ENCODE assay signal across 8 mouse cellular contexts in genomic region chr1:89581766-89582125, GRCm38 (mm10).
DNase-seq lines count a peak whose midpoint lies in the region; ATAC-seq and TF ChIP-seq lines count a peak whose summit lies in the region.

No protein-coding gene starts in this region.

- H3K4me3 ChIP-seq in gastrocnemius, adult 2 months, result peak overlapping the region; percentile 85
- peak overlapping the region; percentile 38 for H3K4me3 ChIP-seq in C2C12 (ENCODE audit: insufficient read depth, poor library complexity, severe bottlenecking)
- H3K4me3 ChIP-seq in forebrain, embryonic 15.5 days, result peak overlapping the region; percentile 75
- no peak overlapping the region for H3K4me3 ChIP-seq in liver, embryonic 14.5 days (ENCODE audit: insufficient read depth in 1 of 2, low read depth in 2 of 2, low read length in 2 of 2)

- peaks cover 62% of the 10 kb centered on the region for H3K4me1 ChIP-seq in forebrain, embryonic 15.5 days
- H3K4me1 ChIP-seq in liver, embryonic 14.5 days (replicated peaks; ENCODE audit: control insufficient read depth in 2 of 2, insufficient read depth in 2 of 2, low read length in 1 of 2), result peaks cover 0 to 3% of the 10 kb centered on the region in 2 experiments; a peak in 2 of 4 replicates

- H3K27me3 ChIP-seq in C2C12 (ENCODE audit: control insufficient read depth, insufficient read depth, insufficient read length), result no peaks in the 10 kb centered on the region
- no peaks in the 10 kb centered on the region for H3K27me3 ChIP-seq in forebrain, embryonic 15.5 days
- H3K27me3 ChIP-seq in liver, embryonic 14.5 days (ENCODE audit: control insufficient read depth, insufficient read depth, low read length), result peaks cover 36% of the 10 kb centered on the region

- H3ac ChIP-seq in C2C12 (ENCODE audit: control insufficient read depth, insufficient read length, low read depth), result peak overlapping the region; percentile 91

- intact Hi-C loops in gastrocnemius, adult 2 months (cut with DNase I), result loop anchor here (1.0 to 5.0 kb wide), 3 partner anchors 55 to 258 kb away; no protein-coding TSS in a partner anchor

- no peak for DNase-seq in gastrocnemius, adult 2 months
- DNase-seq in gastrocnemius, adult 18-20 months (ENCODE audit: low spot score), result no peak
- no peak for DNase-seq in liver, embryonic 14.5 days (ENCODE audit: low read depth in 3 of 3, low spot score in 3 of 3)
- DNase-seq in T-cell, adult 2 months (ENCODE audit: low spot score), result no peak
- DNase-seq in testis, postnatal 10 days (ENCODE audit: low spot score), result no peak

- H3K79me3 ChIP-seq in C2C12 (ENCODE audit: low read depth), result peaks cover 25% of the 10 kb centered on the region

- no peaks in the 10 kb centered on the region for H3K36me3 ChIP-seq in C2C12 (ENCODE audit: control insufficient read depth, insufficient read depth)
- no peaks in the 10 kb centered on the region for H3K36me3 ChIP-seq in forebrain, embryonic 15.5 days
- no peaks in the 10 kb centered on the region for H3K36me3 ChIP-seq in liver, embryonic 14.5 days (replicated peaks; ENCODE audit: control insufficient read depth, insufficient read depth, low read depth)

- ATAC-seq in forebrain, embryonic 15.5 days (replicated peaks), result peak; percentile 1; the same call in 1 of the 2 replicates
- ATAC-seq in liver, embryonic 14.5 days (ENCODE audit: insufficient read depth), result no peak
- ATAC-seq in erythroblast, adult 5-6 weeks (replicated peaks; ENCODE audit: low FRiP score, poor library complexity, severe bottlenecking), result no peak

- peak overlapping the region; percentile 81 for H3K9ac ChIP-seq in forebrain, embryonic 15.5 days (replicated peaks)
- no peak overlapping the region for H3K9ac ChIP-seq in liver, embryonic 14.5 days (replicated peaks)

- H3K9me3 ChIP-seq in forebrain, embryonic 15.5 days, result no peaks in the 10 kb centered on the region
- no peaks in the 10 kb centered on the region for H3K9me3 ChIP-seq in liver, embryonic 14.5 days (ENCODE audit: control insufficient read depth, low read length)

- TF ChIP-seq CTCF in gastrocnemius, adult 2 months (IDR thresholded peaks at IDR 0.05), result no peak
- no peak for TF ChIP-seq CTCF in C2C12 (IDR thresholded peaks at IDR 0.05; ENCODE audit: control insufficient read depth, insufficient read depth, insufficient read length)
- no peak for TF ChIP-seq CTCF in liver, embryonic 14.5 days (IDR thresholded peaks at IDR 0.05; ENCODE audit: low read depth)

- peak overlapping the region; percentile 97 for H3K4me2 ChIP-seq in forebrain, embryonic 15.5 days (replicated peaks)
- H3K4me2 ChIP-seq in liver, embryonic 14.5 days (ENCODE audit: low read depth), result peak overlapping the region; percentile 39; the same call in 1 of the 2 replicates

- 12% methylated on average over 6 of the region's 6 CpGs for WGBS in forebrain, embryonic 15.5 days
- WGBS in liver, embryonic 14.5 days (ENCODE audit: insufficient replicate concordance), result 25% methylated on average over 6 of the region's 6 CpGs

- TF ChIP-seq EP300 in liver, embryonic 14.5 days (IDR thresholded peaks at IDR 0.05; ENCODE audit: low read depth), result no peak

- peak overlapping the region; percentile 79 for H3K27ac ChIP-seq in gastrocnemius, adult 2 months
- no peak overlapping the region for H3K27ac ChIP-seq in forebrain, embryonic 15.5 days (replicated peaks)
- no peak overlapping the region for H3K27ac ChIP-seq in liver, embryonic 14.5 days

- peaks cover 60% of the 10 kb centered on the region for H3K79me2 ChIP-seq in C2C12 (ENCODE audit: control insufficient read depth, insufficient read depth)

TF ChIP-seq in C2C12, 6 proteins besides CTCF, POLR2A, EP300 and RAD21:
- TF ChIP-seq MYOD1 (IDR thresholded peaks at IDR 0.05; ENCODE audit: control insufficient read depth, insufficient read length, low read depth), result no peak
- TF ChIP-seq FOSL1 (IDR thresholded peaks at IDR 0.05; ENCODE audit: insufficient read depth, low read length, poor library complexity, severe bottlenecking), result no peak
- TF ChIP-seq MYOG (IDR thresholded peaks at IDR 0.05; ENCODE audit: control insufficient read depth, extremely low read depth, insufficient read length), result no peak
- TF ChIP-seq MAX (IDR thresholded peaks at IDR 0.05), result no peak
- no peak for TF ChIP-seq CEBPB (IDR thresholded peaks at IDR 0.05; ENCODE audit: low read depth)
- TF ChIP-seq USF1 (IDR thresholded peaks at IDR 0.05; ENCODE audit: low read depth), result no peak

Comparison
In these comparisons a context has a peak if more than half of its experiments do, and no peak if none do; other contexts are left out.
1. H3K4me3 ChIP-seq: peak in gastrocnemius, adult 2 months (single experiment), C2C12 (single experiment) and forebrain, embryonic 15.5 days (single experiment); none in liver, embryonic 14.5 days (0 of 2).